8 mouse cellular contexts compared by ENCODE assay signal in genomic region chr15:26309291-26309931, GRCm38 (mm10). TPM values are rescaled to one million over a fixed set of nuclear protein-coding genes. Genes with fewer than 3 reads are reported as not detected.
DNase-seq lines count a peak whose midpoint lies in the region; ATAC-seq and TF ChIP-seq lines count a peak whose summit lies in the region.

No protein-coding gene starts in this region.

- no peak for TF ChIP-seq CTCF in testis, adult 2 months (IDR thresholded peaks at IDR 0.05; ENCODE audit: control insufficient read depth, insufficient read depth, insufficient replicate concordance, low read depth, low read length)

- H3K4me3 ChIP-seq in intestine, embryonic 16.5 days (ENCODE audit: low read length): peak overlapping the region; percentile 53
- H3K4me3 ChIP-seq in limb, embryonic 11.5 days (ENCODE audit: low read depth, low read length): peak overlapping the region; percentile 54
- peak overlapping the region; percentile 58 for H3K4me3 ChIP-seq in midbrain, embryonic 14.5 days (replicated peaks; ENCODE audit: low read depth, low read length)
- H3K4me3 ChIP-seq in testis, adult 2 months (ENCODE audit: control insufficient read depth, low read depth, low read length): peak overlapping the region; percentile 87

- peak overlapping the region; percentile 88 for H3K4me2 ChIP-seq in intestine, embryonic 16.5 days (ENCODE audit: low read depth, low read length)
- peak overlapping the region; percentile 95 for H3K4me2 ChIP-seq in limb, embryonic 11.5 days (ENCODE audit: low read depth, severe bottlenecking)
- peak overlapping the region; percentile 79 for H3K4me2 ChIP-seq in midbrain, embryonic 14.5 days (ENCODE audit: low read length)

- peak; percentile 60 for DNase-seq in ovary, postnatal 10 days (ENCODE audit: low spot score)
- no peak for DNase-seq in ovary, adult 18-20 months (ENCODE audit: low spot score)
- DNase-seq in cerebellum, postnatal 36 days: peak; percentile 24 to 34
- peak; percentile 80 for DNase-seq in gastrocnemius, postnatal 10 days
- DNase-seq in limb, embryonic 11.5 days (ENCODE audit: low spot score): peak; percentile 93
- DNase-seq in midbrain, embryonic 14.5 days: peak; percentile 78

- no peaks in the 10 kb centered on the region for H3K36me3 ChIP-seq in intestine, embryonic 16.5 days (ENCODE audit: control insufficient read depth, insufficient read depth, low read length)
- H3K36me3 ChIP-seq in limb, embryonic 11.5 days (ENCODE audit: control insufficient read depth, insufficient read depth, low read length): no peaks in the 10 kb centered on the region
- no peaks in the 10 kb centered on the region for H3K36me3 ChIP-seq in midbrain, embryonic 14.5 days (ENCODE audit: control insufficient read depth, insufficient read depth, low read length)
- 0 out of 2 replicates have a peak, but pooled peaks cover 1% of the 10 kb centered on the region for H3K36me3 ChIP-seq in testis, adult 2 months (ENCODE audit: control insufficient read depth, insufficient read depth, low read length)

- H3K27me3 ChIP-seq in intestine, embryonic 16.5 days (replicated peaks; ENCODE audit: control insufficient read depth, insufficient read depth, low read length): peaks cover 22% of the 10 kb centered on the region
- H3K27me3 ChIP-seq in limb, embryonic 11.5 days (ENCODE audit: control insufficient read depth, insufficient read depth, low read length): peaks cover 18% of the 10 kb centered on the region
- no peaks in the 10 kb centered on the region for H3K27me3 ChIP-seq in midbrain, embryonic 14.5 days (ENCODE audit: control insufficient read depth, insufficient read depth, low read length)
- H3K27me3 ChIP-seq in testis, adult 2 months (ENCODE audit: control insufficient read depth, insufficient read depth, low read length): no peaks in the 10 kb centered on the region

- no peak overlapping the region for H3K27ac ChIP-seq in intestine, embryonic 16.5 days (ENCODE audit: low read length)
- H3K27ac ChIP-seq in limb, embryonic 11.5 days (replicated peaks; ENCODE audit: low read depth, low read length): no peak overlapping the region
- peak overlapping the region; percentile 91 for H3K27ac ChIP-seq in midbrain, embryonic 14.5 days (replicated peaks; ENCODE audit: low read depth, low read length)
- no peak overlapping the region for H3K27ac ChIP-seq in testis, adult 2 months (ENCODE audit: control insufficient read depth, insufficient read depth, low read depth, low read length)

- TF ChIP-seq POLR2A in testis, adult 2 months (IDR thresholded peaks at IDR 0.05; ENCODE audit: control insufficient read depth, low read depth, low read length): no peak

- H3K4me1 ChIP-seq in intestine, embryonic 16.5 days (ENCODE audit: control insufficient read depth, insufficient read depth, low read length): peaks cover 4% of the 10 kb centered on the region; the same call in 1 of the 2 replicates
- no peaks in the 10 kb centered on the region for H3K4me1 ChIP-seq in limb, embryonic 11.5 days (ENCODE audit: control insufficient read depth, insufficient read depth, low read length)
- H3K4me1 ChIP-seq in midbrain, embryonic 14.5 days (ENCODE audit: control insufficient read depth, insufficient read depth, low read length): peaks cover 5% of the 10 kb centered on the region; the same call in 1 of the 2 replicates
- H3K4me1 ChIP-seq in testis, adult 2 months (ENCODE audit: control insufficient read depth, insufficient read depth, low read length): peaks cover 15% of the 10 kb centered on the region

- under 1% methylated on average over 62 of the region's 62 CpGs for whole genome bisulfite sequencing in intestine, embryonic 16.5 days
- 1% methylated on average over 57 of the region's 62 CpGs for WGBS in limb, embryonic 11.5 days
- WGBS in midbrain, embryonic 14.5 days: under 1% methylated on average over 62 of the region's 62 CpGs

- no peak overlapping the region for H3K9ac ChIP-seq in intestine, embryonic 16.5 days (ENCODE audit: low read depth, low read length)
- H3K9ac ChIP-seq in limb, embryonic 11.5 days (ENCODE audit: low read length): no peak overlapping the region
- peak overlapping the region; percentile 84 for H3K9ac ChIP-seq in midbrain, embryonic 14.5 days (replicated peaks; ENCODE audit: low read length)

- H3K9me3 ChIP-seq in intestine, embryonic 16.5 days (ENCODE audit: control insufficient read depth, low read length): no peaks in the 10 kb centered on the region
- H3K9me3 ChIP-seq in limb, embryonic 11.5 days (ENCODE audit: control insufficient read depth, low read length): no peaks in the 10 kb centered on the region
- no peaks in the 10 kb centered on the region for H3K9me3 ChIP-seq in midbrain, embryonic 14.5 days (ENCODE audit: control insufficient read depth, low read length)

- peak; percentile 77 for ATAC-seq in intestine, embryonic 16.5 days
- peak; percentile 65; the same call in 1 of the 2 replicates for ATAC-seq in limb, embryonic 11.5 days (ENCODE audit: insufficient number of reproducible peaks, low FRiP score, low TSS enrichment, low read depth)
- ATAC-seq in midbrain, embryonic 14.5 days (ENCODE audit: low FRiP score, low TSS enrichment): peak; percentile 62

RNA-seq across cellular contexts. Expression of gene March11, which starts 0.6 kb away (rescaled TPM):
- under 1 TPM in 1 of 2 experiments, not detected in 1; 0.11 TPM for total RNA-seq in gastrocnemius, postnatal 10 days (2021)
- 0.16 and 0.21 TPM in 2 replicates for polyA plus RNA-seq in intestine, embryonic 16.5 days (2015; fragmentation: Nextera tagmentation; extraction: Ambion mirVana)
- polyA plus RNA-seq in limb, embryonic 11.5 days (2014; fragmentation: Nextera tagmentation; extraction: Ambion mirVana): 0.55 and 0.79 TPM in 2 replicates
- 6.1 and 8.1 TPM in 2 replicates for polyA plus RNA-seq in midbrain, embryonic 14.5 days (2014; fragmentation: Nextera tagmentation; extraction: Ambion mirVana)
- 389 and 534 TPM in 2 replicates for polyA plus RNA-seq in testis, adult 2 months (2012; rRNA removed)

Comparison
In these comparisons a context has a peak if more than half of its experiments do, and no peak if none do; other contexts are left out.
1. RNA of gene March11, which starts 0.6 kb away (polyA plus RNA-seq): 389 to 534 TPM in testis, adult 2 months; 6.1 to 8.1 TPM in midbrain, embryonic 14.5 days, 0.55 to 0.79 TPM in limb, embryonic 11.5 days and 0.16 to 0.21 TPM in intestine, embryonic 16.5 days; every median in the first group is over 10 times any median in the second.
2. Peak in every context shown above with its lines, with median percentiles within 50 percentile points of each other: ATAC-seq, H3K4me2 ChIP-seq and H3K4me3 ChIP-seq.